Mouse (Mus musculus) embryonic facial prominence, embryonic 13.5 days (tissue): ENCODE measurements around the gene Mansc1. TPM values are rescaled to one million over a fixed set of nuclear protein-coding genes. Genes with fewer than 3 reads are reported as not detected.

Source experiments
- ATAC-seq: fragments of 200-750 bp; cut with Nextera tagmentation; 2 replicates; pipeline ENCODE4 v1.8.0; 2017; ENCODE audit warnings: low read depth; ENCODE audit not compliant: insufficient number of reproducible peaks, insufficient read depth, low FRiP score, low TSS enrichment
- H3K27ac ChIP-seq: fragments of 300-500 bp; sonication (generic); 2 replicates; pipeline ENCODE4 v1.5.1; 2015; ENCODE audit warnings: moderate library complexity, mild to moderate bottlenecking, inconsistent platforms
- H3K27me3 ChIP-seq: fragments of 300-500 bp; sonication (generic); 2 replicates; pipeline ENCODE4 v1.6.1; 2015; ENCODE audit warnings: mild to moderate bottlenecking, inconsistent platforms
- H3K36me3 ChIP-seq: fragments of 300-500 bp; sonication (generic); 2 replicates; pipeline ENCODE4 v1.6.1; 2015; ENCODE audit warnings: mild to moderate bottlenecking, inconsistent platforms
- H3K4me1 ChIP-seq: fragments of 300-500 bp; sonication (generic); 2 replicates; pipeline ENCODE4 v1.6.1; 2015; ENCODE audit warnings: inconsistent platforms
- H3K4me2 ChIP-seq: fragments of 300-500 bp; sonication (generic); 2 replicates; pipeline ENCODE4 v1.6.1; 2015; ENCODE audit warnings: moderate library complexity, mild to moderate bottlenecking, inconsistent platforms
- H3K4me3 ChIP-seq: fragments of 300-500 bp; sonication (generic); 2 replicates; pipeline ENCODE4 v1.5.1; 2015; ENCODE audit warnings: mild to moderate bottlenecking, inconsistent platforms
- H3K9ac ChIP-seq: fragments of 300-500 bp; sonication (generic); 2 replicates; pipeline ENCODE4 v1.6.1; 2015; ENCODE audit warnings: mild to moderate bottlenecking, inconsistent platforms
- H3K9me3 ChIP-seq: fragments of 300-500 bp; sonication (generic); 2 replicates; pipeline ENCODE4 v1.6.1; 2016; ENCODE audit warnings: inconsistent platforms
- WGBS: fragments of 180-500 bp; shearing (Covaris S2); methylation state at CpG from one replicate; pipeline ENCODE4 v1.1.7; 2015; ENCODE audit warnings: mixed read lengths; 5-methylcytosine and 5-hydroxymethylcytosine counted together
- polyA plus RNA-seq: library from polyadenylated mRNA; unstranded; fragments of >200 nt; fragmentation: Nextera tagmentation; extraction: Ambion mirVana; gene quantifications from 2 replicates; pipeline ENCODE4 v1.2.1, GENCODE M21; 2015

Mansc1 gene
- polyA plus RNA-seq, 1 experiment from 2014 or later, result 2.1 TPM

GRCm38 (mm10) chr6:134591614-134592013 lies 40.7 kb downstream of the Mansc1 start:
- no peaks in the 10 kb centered on the region for H3K9me3 ChIP-seq
- no peaks in the 10 kb centered on the region for H3K4me1 ChIP-seq
- H3K4me2 ChIP-seq, result no peak overlapping the region
- H3K27me3 ChIP-seq, result no peaks in the 10 kb centered on the region
- no peak overlapping the region for H3K4me3 ChIP-seq
- no peak for ATAC-seq
- no peak overlapping the region for H3K9ac ChIP-seq
- 87% methylated on average over 2 of the region's 2 CpGs for WGBS
- no peaks in the 10 kb centered on the region for H3K36me3 ChIP-seq
- H3K27ac ChIP-seq, result no peak overlapping the region

GRCm38 (mm10) chr6:134586241-134586640 lies 46.0 kb downstream of the Mansc1 start:
- Histone ChIP-seq H3K27me3 (no peaks in the 10 kb centered on the region), H3K4me1 (no peaks in the 10 kb centered on the region), H3K27ac (no peak overlapping the region), H3K9me3 (no peaks in the 10 kb centered on the region), H3K36me3 (no peaks in the 10 kb centered on the region), H3K4me3 (no peak overlapping the region), H3K4me2 (no peak overlapping the region), H3K9ac (no peak overlapping the region)
- 81% methylated on average over 5 of the region's 5 CpGs for WGBS
- ATAC-seq, result no peak

GRCm38 (mm10) chr6:134584616-134585015 lies 47.7 kb downstream of the Mansc1 start:
- no peak for ATAC-seq
- WGBS, result 93% methylated on average over 2 of the region's 2 CpGs

GRCm38 (mm10) chr6:134582110-134582509 lies 50.2 kb downstream of the Mansc1 start:
- Histone ChIP-seq H3K4me3 (no peak overlapping the region), H3K36me3 (no peaks in the 10 kb centered on the region), H3K9ac (no peak overlapping the region), H3K9me3 (no peaks in the 10 kb centered on the region), H3K4me1 (no peaks in the 10 kb centered on the region), H3K4me2 (no peak overlapping the region), H3K27me3 (no peaks in the 10 kb centered on the region), H3K27ac (no peak overlapping the region)
- WGBS, result 75% methylated on average over 5 of the region's 5 CpGs
- no peak for ATAC-seq

More at GRCm38 (mm10) chr6:134584616-134585015, 47.7 kb downstream of the Mansc1 start:
- Histone ChIP-seq H3K27ac (no peak overlapping the region), H3K4me1 (no peaks in the 10 kb centered on the region), H3K4me2 (no peak overlapping the region), H3K9ac (no peak overlapping the region), H3K9me3 (no peaks in the 10 kb centered on the region), H3K27me3 (no peaks in the 10 kb centered on the region), H3K36me3 (no peaks in the 10 kb centered on the region), H3K4me3 (no peak overlapping the region)

GRCm38 (mm10) chr6:134579506-134579905 lies 52.8 kb downstream of the Mansc1 start:
- H3K4me1 ChIP-seq, result no peaks in the 10 kb centered on the region
- H3K27ac ChIP-seq, result no peak overlapping the region
- no peak for ATAC-seq
- no peaks in the 10 kb centered on the region for H3K9me3 ChIP-seq
- WGBS, result 88% methylated on average over 4 of the region's 4 CpGs
- H3K4me2 ChIP-seq, result no peak overlapping the region
- no peaks in the 10 kb centered on the region for H3K27me3 ChIP-seq
- H3K4me3 ChIP-seq, result no peak overlapping the region
- no peak overlapping the region for H3K9ac ChIP-seq
- H3K36me3 ChIP-seq, result no peaks in the 10 kb centered on the region

GRCm38 (mm10) chr6:134578039-134578438 lies 54.2 kb downstream of the Mansc1 start:
- no peak overlapping the region for H3K4me2 ChIP-seq
- no peaks in the 10 kb centered on the region for H3K36me3 ChIP-seq
- H3K4me1 ChIP-seq, result no peaks in the 10 kb centered on the region
- H3K27ac ChIP-seq, result no peak overlapping the region
- WGBS, result 54% methylated on average over 6 of the region's 6 CpGs
- no peak for ATAC-seq
- H3K9me3 ChIP-seq, result no peaks in the 10 kb centered on the region
- H3K4me3 ChIP-seq, result no peak overlapping the region
- H3K27me3 ChIP-seq, result no peaks in the 10 kb centered on the region
- no peak overlapping the region for H3K9ac ChIP-seq

GRCm38 (mm10) chr6:134575288-134575741 lies 57.0 kb downstream of the Mansc1 start:
- Histone ChIP-seq H3K4me1 (no peaks in the 10 kb centered on the region), H3K9me3 (no peaks in the 10 kb centered on the region), H3K27ac (no peak overlapping the region), H3K27me3 (no peaks in the 10 kb centered on the region), H3K36me3 (no peaks in the 10 kb centered on the region), H3K9ac (no peak overlapping the region), H3K4me2 (no peak overlapping the region), H3K4me3 (no peak overlapping the region)
- no peak for ATAC-seq
- WGBS, result 58% methylated on average over 3 of the region's 3 CpGs

- no peak overlapping the region for H3K9ac ChIP-seq
- H3K27ac ChIP-seq, result no peak overlapping the region
- ATAC-seq, result no peak
- no peaks in the 10 kb centered on the region for H3K9me3 ChIP-seq
- H3K27me3 ChIP-seq, result no peaks in the 10 kb centered on the region
- H3K4me2 ChIP-seq, result no peak overlapping the region
- H3K36me3 ChIP-seq, result no peaks in the 10 kb centered on the region
- H3K4me3 ChIP-seq, result no peak overlapping the region
- WGBS, result 74% methylated on average over 5 of the region's 5 CpGs
- peaks cover 11% of the 10 kb centered on the region for H3K4me1 ChIP-seq
Measured at GRCm38 (mm10) chr6:134567986-134568556, 64.2 kb downstream of the Mansc1 start.

GRCm38 (mm10) chr6:134566818-134567485 lies 65.3 kb downstream of the Mansc1 start, which contains the start of gene Lrp6:
Lrp6 (minus strand) TSS chr6:134566965.
- peak within 1 kb of the TSS; percentile 81 for H3K4me2 ChIP-seq
- H3K27ac ChIP-seq, result peak within 1 kb of the TSS; percentile 99
- peak within 1 kb of the TSS; percentile 94 for H3K4me3 ChIP-seq
- peak; percentile 91 for ATAC-seq
- no peaks in the 10 kb centered on the region for H3K36me3 ChIP-seq
- WGBS, result under 1% methylated on average over 93 of the region's 99 CpGs
- no peaks in the 10 kb centered on the region for H3K27me3 ChIP-seq
- H3K4me1 ChIP-seq, result peaks cover 13% of the 10 kb centered on the region
- no peaks in the 10 kb centered on the region for H3K9me3 ChIP-seq
- peak within 1 kb of the TSS; percentile 99 for H3K9ac ChIP-seq

GRCm38 (mm10) chr6:134566248-134566817 lies 66.0 kb downstream of the Mansc1 start:
- Histone ChIP-seq H3K27ac (peak overlapping the region; percentile 99), H3K27me3 (no peaks in the 10 kb centered on the region), H3K36me3 (no peaks in the 10 kb centered on the region), H3K4me2 (peak overlapping the region; percentile 81), H3K4me1 (peaks cover 17% of the 10 kb centered on the region), H3K9me3 (no peaks in the 10 kb centered on the region), H3K4me3 (peak overlapping the region; percentile 94), H3K9ac (peak overlapping the region; percentile 99)
- no peak for ATAC-seq
- WGBS, result under 1% methylated on average over 44 of the region's 64 CpGs

GRCm38 (mm10) chr6:134565606-134566247 lies 66.6 kb downstream of the Mansc1 start:
- 3% methylated on average over 19 of the region's 19 CpGs for WGBS
- ATAC-seq, result no peak

More at GRCm38 (mm10) chr6:134565606-134566247, 66.6 kb downstream of the Mansc1 start:
- H3K4me1 ChIP-seq, result peaks cover 17% of the 10 kb centered on the region
- H3K27me3 ChIP-seq, result no peaks in the 10 kb centered on the region
- no peaks in the 10 kb centered on the region for H3K9me3 ChIP-seq
- H3K36me3 ChIP-seq, result no peaks in the 10 kb centered on the region
- peak overlapping the region; percentile 99 for H3K9ac ChIP-seq
- peak overlapping the region; percentile 81 for H3K4me2 ChIP-seq
- H3K27ac ChIP-seq, result peak overlapping the region; percentile 99
- peak overlapping the region; percentile 94 for H3K4me3 ChIP-seq
